Mouse (Mus musculus) neural tube, embryonic 12.5 days (tissue): ENCODE measurements around the gene Ttc30a2. TPM values are rescaled to one million over a fixed set of nuclear protein-coding genes. Genes with fewer than 3 reads are reported as not detected.
"Not testable (repeated sequence)": the region's sequence is repeated elsewhere in the genome, so short reads cannot be mapped to it uniquely, and the experiment has no call there.

Experiments
- ATAC-seq: fragments of 200-750 bp; cut with Nextera tagmentation; 2 replicates; pipeline ENCODE4 v1.8.0; 2017; ENCODE audit warnings: low read depth, mild to moderate bottlenecking, moderate TSS enrichment, moderate library complexity; ENCODE audit not compliant: low FRiP score
- H3K27ac ChIP-seq: fragments of 300-500 bp; sonication (generic); 2 replicates; pipeline ENCODE4 v1.5.1; 2016
- H3K27me3 ChIP-seq: fragments of 300-500 bp; sonication (generic); replicated peaks from 2 replicates; pipeline ENCODE4 v1.6.1; 2016; ENCODE audit warnings: mild to moderate bottlenecking
- H3K36me3 ChIP-seq: fragments of 300-500 bp; sonication (generic); 2 replicates; pipeline ENCODE4 v1.6.1; 2016; ENCODE audit warnings: mild to moderate bottlenecking
- H3K4me1 ChIP-seq: fragments of 300-500 bp; sonication (generic); 2 replicates; pipeline ENCODE4 v1.6.1; 2016
- H3K4me2 ChIP-seq: fragments of 300-500 bp; sonication (generic); replicated peaks from 2 replicates; pipeline ENCODE4 v1.6.1; 2016; ENCODE audit warnings: mild to moderate bottlenecking
- H3K4me3 ChIP-seq: fragments of 300-500 bp; sonication (generic); 2 replicates; pipeline ENCODE4 v1.5.1; 2016
- H3K9ac ChIP-seq: fragments of 300-500 bp; sonication (generic); 2 replicates; pipeline ENCODE4 v1.6.1; 2016; ENCODE audit warnings: mild to moderate bottlenecking
- H3K9me3 ChIP-seq: fragments of 300-500 bp; sonication (generic); 2 replicates; pipeline ENCODE4 v1.6.1; 2016; ENCODE audit warnings: mild to moderate bottlenecking
- WGBS: fragments of 180-500 bp; shearing (Covaris S2); methylation state at CpG from one replicate; pipeline ENCODE4 v1.1.7; 2016; 5-methylcytosine and 5-hydroxymethylcytosine counted together
- polyA plus RNA-seq: library from polyadenylated mRNA; unstranded; fragments of >200 nt; fragmentation: Nextera tagmentation; extraction: Ambion mirVana; gene quantifications from 2 replicates; pipeline ENCODE4 v1.2.1, GENCODE M21; 2016

Gene Ttc30a2
- polyA plus RNA-seq: 0.93 and 1.0 TPM in 2 replicates

DNA sequence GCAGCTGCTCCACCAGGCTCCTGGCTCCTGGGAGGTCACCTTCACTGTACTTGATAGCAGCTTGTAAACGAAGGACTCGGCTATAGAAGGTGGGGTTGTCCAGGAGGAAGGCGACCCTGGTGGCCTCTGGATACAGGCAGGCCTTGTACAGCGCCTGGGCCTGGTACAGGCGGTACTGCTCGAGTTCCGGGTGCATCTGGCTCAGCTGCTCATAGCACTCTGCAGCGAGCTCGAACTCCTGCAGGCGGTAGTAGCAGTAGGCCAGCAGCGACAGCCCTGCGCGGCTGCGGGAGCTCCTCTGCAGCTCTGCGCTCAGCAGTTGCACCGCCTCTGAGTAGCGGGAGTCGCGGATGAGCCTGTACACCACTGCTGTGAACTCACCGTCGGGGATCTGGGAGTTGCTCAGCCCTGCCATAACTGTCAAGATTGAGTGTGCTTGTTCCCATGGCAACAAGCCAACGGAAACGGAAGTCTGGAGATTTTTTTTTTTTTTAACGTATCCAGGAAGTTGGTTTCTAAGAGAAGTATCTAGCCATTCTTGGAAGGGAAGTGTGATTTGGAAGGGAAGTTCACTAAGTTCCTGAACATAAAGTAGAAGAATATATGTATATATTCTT is at the start of gene Ttc30a2:
Ttc30a2 (minus strand) TSS at position 419 of the 617 bp plus-strand sequence.
- H3K4me2 ChIP-seq: peak within 1 kb of the TSS; percentile 28; the same call in 1 of the 2 replicates
- not testable (repeated sequence) for ATAC-seq, H3K9ac ChIP-seq, H3K36me3 ChIP-seq, H3K4me3 ChIP-seq, H3K27ac ChIP-seq, H3K4me1 ChIP-seq, H3K9me3 ChIP-seq, H3K27me3 ChIP-seq
- WGBS: 21% methylated on average over 24 of the region's 24 CpGs

DNA sequence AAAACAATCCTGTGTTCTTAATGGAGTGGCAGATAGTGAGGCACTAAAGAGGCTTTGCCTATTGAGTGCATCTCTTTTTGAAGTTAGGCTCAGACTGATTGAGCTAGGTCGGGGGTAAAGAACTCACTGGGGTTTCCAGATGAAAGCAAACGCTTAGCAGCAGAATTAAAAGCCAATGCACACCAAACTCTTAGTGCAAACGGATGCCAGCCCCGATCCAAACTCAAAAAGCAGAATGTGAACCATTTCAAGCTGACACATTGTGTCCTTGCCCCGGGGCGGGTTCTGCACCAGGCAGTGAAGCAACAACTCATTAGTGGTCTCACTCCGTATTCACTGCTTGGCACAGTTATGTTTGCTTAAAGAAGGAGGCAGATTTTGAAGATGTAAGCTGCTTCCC is 38.9 kb upstream of the Ttc30a2 start:
- 0 out of 2 replicates have a peak, but pooled peaks cover 14% of the 10 kb centered on the region for H3K4me1 ChIP-seq
- ATAC-seq: no peak
- H3K9ac ChIP-seq: no peak overlapping the region
- H3K4me3 ChIP-seq: no peak overlapping the region
- 2% methylated on average over 7 of the region's 7 CpGs for WGBS
- H3K27ac ChIP-seq: no peak overlapping the region
- no peaks in the 10 kb centered on the region for H3K9me3 ChIP-seq
- no peaks in the 10 kb centered on the region for H3K36me3 ChIP-seq
- H3K27me3 ChIP-seq: no peaks in the 10 kb centered on the region
- 0 out of 2 replicates have a peak overlapping the region, but pooled peaks have one; percentile 22 for H3K4me2 ChIP-seq

DNA sequence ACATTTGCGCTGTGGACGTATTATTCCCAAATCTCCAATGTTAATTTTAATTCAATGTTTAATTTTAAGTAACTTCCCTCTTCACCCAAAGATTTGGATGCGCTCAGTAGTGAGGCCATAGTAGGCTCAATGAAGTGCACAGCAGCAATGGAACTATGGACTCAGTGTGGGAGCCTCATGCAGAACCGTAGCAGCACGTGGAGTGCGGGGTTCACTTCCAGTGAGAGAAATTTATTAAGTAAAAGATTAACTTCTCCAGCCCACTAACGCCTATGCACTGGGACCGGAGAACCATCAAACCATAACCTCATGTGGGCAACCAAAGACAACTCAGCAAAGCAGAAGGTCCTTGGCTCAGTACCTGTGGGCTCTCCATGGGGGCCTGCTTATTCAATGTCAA is 38.2 kb upstream of the Ttc30a2 start:
- Histone ChIP-seq H3K9ac (no peak overlapping the region), H3K4me3 (no peak overlapping the region), H3K27me3 (no peaks in the 10 kb centered on the region), H3K4me1 (0 out of 2 replicates have a peak, but pooled peaks cover 14% of the 10 kb centered on the region), H3K27ac (no peak overlapping the region), H3K36me3 (no peaks in the 10 kb centered on the region), H3K4me2 (no peak overlapping the region), H3K9me3 (no peaks in the 10 kb centered on the region)
- 81% methylated on average over 8 of the region's 8 CpGs for WGBS
- no peak for ATAC-seq

DNA sequence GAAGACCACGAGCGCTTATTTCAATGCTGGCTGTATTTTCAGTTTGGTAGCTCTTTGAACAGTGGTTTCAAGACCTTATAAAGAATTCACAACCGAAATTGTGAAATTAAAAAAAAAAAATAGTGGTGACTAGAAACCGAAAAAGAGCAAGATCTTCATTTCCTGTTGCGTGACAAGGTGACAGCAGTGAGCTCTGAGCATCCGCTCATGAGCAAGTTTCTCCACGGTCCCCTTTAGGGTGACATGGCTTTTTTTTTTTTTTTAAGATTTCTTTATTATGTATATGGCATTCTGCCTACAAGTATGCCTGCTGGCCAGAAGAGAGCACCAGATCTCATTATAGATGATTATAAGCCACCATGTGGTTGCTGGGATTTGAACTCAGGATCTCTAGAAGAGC is 37.5 kb upstream of the Ttc30a2 start:
- Histone ChIP-seq H3K4me3 (no peak overlapping the region), H3K4me1 (0 out of 2 replicates have a peak, but pooled peaks cover 14% of the 10 kb centered on the region), H3K4me2 (no peak overlapping the region), H3K9me3 (no peaks in the 10 kb centered on the region), H3K36me3 (no peaks in the 10 kb centered on the region), H3K27me3 (no peaks in the 10 kb centered on the region), H3K9ac (no peak overlapping the region), H3K27ac (no peak overlapping the region)
- 93% methylated on average over 7 of the region's 7 CpGs for WGBS
- ATAC-seq: no peak

DNA sequence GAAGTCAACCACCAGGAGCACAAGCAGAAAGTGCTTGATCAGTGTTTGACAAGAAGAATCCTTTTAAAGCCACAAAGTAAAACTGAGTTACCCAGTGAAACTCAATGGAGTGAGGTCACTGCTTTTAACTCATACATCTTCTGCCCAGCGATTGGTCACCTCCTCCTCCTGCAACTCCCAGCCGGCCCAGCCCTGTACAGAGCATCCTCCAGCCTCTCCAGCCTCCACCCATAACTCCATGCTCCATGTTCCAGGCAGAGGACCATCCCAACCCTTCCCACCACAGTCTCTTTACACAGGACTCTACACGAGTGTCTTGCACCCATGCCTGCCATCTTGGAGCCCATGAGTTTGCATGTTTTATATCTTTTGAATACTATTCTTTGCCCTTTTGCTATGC is 36.7 kb upstream of the Ttc30a2 start:
- no peak overlapping the region for H3K4me2 ChIP-seq
- no peak overlapping the region for H3K4me3 ChIP-seq
- ATAC-seq: no peak
- no peaks in the 10 kb centered on the region for H3K9me3 ChIP-seq
- H3K27ac ChIP-seq: no peak overlapping the region
- H3K36me3 ChIP-seq: no peaks in the 10 kb centered on the region
- WGBS: 85% methylated on average over 3 of the region's 3 CpGs
- no peaks in the 10 kb centered on the region for H3K27me3 ChIP-seq
- H3K9ac ChIP-seq: no peak overlapping the region
- 0 out of 2 replicates have a peak, but pooled peaks cover 14% of the 10 kb centered on the region for H3K4me1 ChIP-seq

DNA sequence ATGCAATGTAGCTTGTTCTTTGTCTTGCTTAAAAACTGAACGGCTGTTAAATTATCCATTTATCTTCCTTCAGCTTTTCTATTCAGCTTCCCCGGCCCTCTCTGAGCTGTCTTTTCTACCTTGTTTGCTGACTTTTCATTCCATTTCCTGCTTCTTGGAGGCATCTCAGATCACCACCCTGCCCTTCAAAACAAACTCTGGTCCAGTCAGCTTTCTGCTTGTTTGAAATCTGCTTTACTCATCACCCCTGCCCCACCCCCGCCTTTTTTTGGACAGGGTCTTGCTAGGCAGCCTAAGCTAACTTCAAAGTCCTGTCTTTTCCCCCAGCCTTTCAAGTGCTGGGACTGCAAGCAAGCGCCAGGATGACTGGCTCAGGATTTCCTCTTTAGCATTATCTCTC is 28.2 kb upstream of the Ttc30a2 start:
- H3K4me1 ChIP-seq: peaks cover 16% of the 10 kb centered on the region
- H3K27ac ChIP-seq: no peak overlapping the region
- H3K9me3 ChIP-seq: no peaks in the 10 kb centered on the region
- H3K36me3 ChIP-seq: no peaks in the 10 kb centered on the region
- WGBS: 10% methylated on average over 4 of the region's 4 CpGs
- no peak for ATAC-seq
- H3K9ac ChIP-seq: no peak overlapping the region
- no peaks in the 10 kb centered on the region for H3K27me3 ChIP-seq
- no peak overlapping the region for H3K4me2 ChIP-seq
- no peak overlapping the region for H3K4me3 ChIP-seq

DNA sequence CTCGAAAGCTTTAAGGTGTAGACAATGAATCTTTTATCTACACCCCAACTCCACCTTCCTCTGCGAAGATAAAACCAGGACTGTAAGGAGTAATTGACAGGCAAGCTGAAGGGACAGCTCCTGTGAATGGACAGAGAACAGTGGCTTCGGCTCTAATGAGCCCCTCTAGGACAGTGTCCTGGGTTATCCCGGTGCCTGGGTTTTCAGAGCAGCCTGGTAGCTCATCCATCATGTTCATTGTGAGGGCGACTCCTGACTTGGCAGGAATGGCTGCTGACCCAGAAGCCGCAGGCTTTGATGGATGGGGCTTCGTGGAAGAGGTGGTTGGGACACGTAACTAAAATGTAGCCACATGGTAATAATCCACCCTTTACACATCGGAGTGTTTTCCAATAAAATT is 24.9 kb upstream of the Ttc30a2 start:
- WGBS: 18% methylated on average over 9 of the region's 9 CpGs
- Histone ChIP-seq H3K9ac (no peak overlapping the region), H3K4me1 (peaks cover 32% of the 10 kb centered on the region), H3K4me3 (no peak overlapping the region), H3K9me3 (no peaks in the 10 kb centered on the region), H3K36me3 (no peaks in the 10 kb centered on the region), H3K27me3 (no peaks in the 10 kb centered on the region), H3K4me2 (no peak overlapping the region), H3K27ac (no peak overlapping the region)
- no peak for ATAC-seq

DNA sequence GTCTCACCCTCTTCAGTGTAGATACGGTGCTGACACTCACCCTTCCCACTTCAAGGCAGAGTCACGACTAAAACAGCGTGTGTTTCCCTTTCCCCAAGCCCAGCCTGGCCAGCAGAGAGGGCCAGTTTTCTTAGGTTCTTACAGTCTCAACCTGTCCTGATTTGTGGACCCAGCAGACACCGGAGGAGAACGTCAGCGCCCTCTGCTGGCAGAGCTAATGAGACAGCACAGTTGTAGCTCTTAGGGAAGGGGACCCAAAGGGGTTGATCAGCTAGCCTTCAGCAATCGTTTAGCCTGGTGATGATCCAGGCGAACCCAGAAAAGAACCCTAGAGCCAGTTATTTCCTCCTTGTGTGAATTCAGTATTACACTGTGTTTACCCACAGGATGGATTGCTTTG is 23.4 kb upstream of the Ttc30a2 start:
- H3K4me3 ChIP-seq: no peak overlapping the region
- H3K9ac ChIP-seq: no peak overlapping the region
- peaks cover 34% of the 10 kb centered on the region for H3K4me1 ChIP-seq
- no peaks in the 10 kb centered on the region for H3K9me3 ChIP-seq
- H3K27me3 ChIP-seq: no peaks in the 10 kb centered on the region
- no peak overlapping the region for H3K27ac ChIP-seq
- H3K4me2 ChIP-seq: no peak overlapping the region
- WGBS: 49% methylated on average over 8 of the region's 8 CpGs
- no peaks in the 10 kb centered on the region for H3K36me3 ChIP-seq
- ATAC-seq: no peak

DNA sequence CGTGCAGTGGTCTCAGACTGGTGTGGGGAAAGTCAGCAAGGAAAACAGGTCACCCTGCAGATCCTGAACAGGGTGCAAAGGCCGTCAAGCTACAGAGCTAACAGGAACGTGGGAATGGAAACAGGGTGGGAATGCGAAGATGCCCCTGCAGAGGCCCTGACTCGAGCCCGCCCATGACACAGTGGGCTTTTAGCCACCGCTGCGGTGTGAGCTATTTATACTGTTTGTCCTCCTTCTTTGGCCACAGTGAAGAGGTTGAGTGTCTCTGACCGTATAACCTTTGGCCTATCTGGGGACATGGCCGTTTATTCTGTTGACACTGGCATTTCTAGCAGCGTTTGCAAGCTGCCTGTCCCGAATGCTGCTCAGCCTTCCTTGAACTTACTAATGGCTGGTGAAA is 21.7 kb upstream of the Ttc30a2 start:
- Histone ChIP-seq H3K9ac (no peak overlapping the region), H3K9me3 (no peaks in the 10 kb centered on the region), H3K27me3 (no peaks in the 10 kb centered on the region), H3K36me3 (no peaks in the 10 kb centered on the region), H3K4me1 (peaks cover 29% of the 10 kb centered on the region), H3K4me3 (no peak overlapping the region), H3K27ac (no peak overlapping the region), H3K4me2 (no peak overlapping the region)
- 15% methylated on average over 12 of the region's 12 CpGs for WGBS
- no peak for ATAC-seq

DNA sequence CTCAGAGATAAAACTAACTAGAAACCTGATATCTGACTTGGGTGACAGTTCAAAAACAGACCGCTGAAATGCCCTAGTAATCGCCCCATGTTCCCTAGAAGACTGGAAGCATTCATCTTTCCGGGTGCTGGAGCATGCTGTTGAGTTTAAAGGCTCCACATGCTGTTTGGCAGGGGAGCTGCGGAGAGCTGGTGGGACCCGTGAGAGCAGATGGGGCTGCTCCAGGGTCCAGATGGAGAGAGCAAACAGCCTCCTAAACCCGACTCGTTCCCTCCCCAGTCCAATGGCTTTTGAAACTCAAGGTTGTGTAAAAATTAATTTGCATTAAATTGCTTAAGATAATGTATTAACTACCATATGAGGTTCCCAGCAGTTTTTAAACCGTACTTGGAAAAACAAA is 20.7 kb upstream of the Ttc30a2 start:
- Histone ChIP-seq H3K27ac (no peak overlapping the region), H3K9me3 (no peaks in the 10 kb centered on the region), H3K9ac (no peak overlapping the region), H3K27me3 (no peaks in the 10 kb centered on the region), H3K4me3 (no peak overlapping the region), H3K36me3 (no peaks in the 10 kb centered on the region), H3K4me2 (no peak overlapping the region), H3K4me1 (peaks cover 29% of the 10 kb centered on the region)
- WGBS: 30% methylated on average over 8 of the region's 8 CpGs
- no peak for ATAC-seq

DNA sequence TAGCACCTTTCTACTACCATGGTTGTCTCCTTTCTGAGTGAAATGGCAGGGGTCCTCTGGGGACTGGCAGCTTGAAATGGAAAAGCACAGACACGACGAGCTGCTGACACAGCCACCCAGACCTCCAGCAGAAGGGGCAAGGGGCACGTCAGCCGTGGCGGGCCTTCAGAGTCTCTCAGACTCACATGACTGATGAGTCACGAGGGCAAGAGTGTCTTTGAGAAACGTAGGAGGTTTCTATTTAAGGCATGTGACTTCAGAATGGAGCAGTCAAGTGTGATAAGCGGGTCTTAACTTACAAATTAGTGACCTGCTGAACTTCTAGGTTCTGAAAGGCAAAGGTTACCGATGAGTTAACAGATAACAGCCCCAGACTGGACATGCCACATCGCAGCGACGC is 19.8 kb upstream of the Ttc30a2 start:
- Histone ChIP-seq H3K36me3 (no peaks in the 10 kb centered on the region), H3K27me3 (no peaks in the 10 kb centered on the region), H3K9ac (no peak overlapping the region), H3K4me3 (no peak overlapping the region), H3K4me2 (no peak overlapping the region), H3K27ac (no peak overlapping the region), H3K4me1 (peaks cover 25% of the 10 kb centered on the region), H3K9me3 (no peaks in the 10 kb centered on the region)
- no peak for ATAC-seq
- 50% methylated on average over 12 of the region's 12 CpGs for WGBS

DNA sequence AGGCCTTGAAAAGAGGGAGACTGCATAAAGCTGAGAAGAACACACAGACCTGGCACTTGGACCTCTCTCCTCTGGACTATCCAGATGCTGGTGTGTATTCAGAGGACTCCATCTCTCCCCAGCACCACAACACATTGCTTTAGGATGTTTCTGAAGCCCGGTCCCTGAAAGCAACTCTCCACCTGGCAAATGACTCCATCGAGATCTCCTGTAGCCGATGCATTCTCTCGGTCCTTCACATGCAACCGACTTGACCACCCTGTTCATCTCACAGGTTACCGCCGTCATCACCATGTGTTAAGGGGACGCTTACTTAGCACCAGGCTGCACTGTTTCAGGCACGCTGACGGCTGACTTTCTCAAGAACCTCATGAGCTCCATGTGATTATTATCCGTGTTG is 16.9 kb upstream of the Ttc30a2 start:
- Histone ChIP-seq H3K4me1 (peaks cover 16% of the 10 kb centered on the region), H3K27ac (no peak overlapping the region), H3K4me2 (no peak overlapping the region), H3K9ac (no peak overlapping the region), H3K4me3 (no peak overlapping the region), H3K9me3 (no peaks in the 10 kb centered on the region), H3K36me3 (no peaks in the 10 kb centered on the region), H3K27me3 (no peaks in the 10 kb centered on the region)
- 95% methylated on average over 11 of the region's 11 CpGs for WGBS
- ATAC-seq: no peak

DNA sequence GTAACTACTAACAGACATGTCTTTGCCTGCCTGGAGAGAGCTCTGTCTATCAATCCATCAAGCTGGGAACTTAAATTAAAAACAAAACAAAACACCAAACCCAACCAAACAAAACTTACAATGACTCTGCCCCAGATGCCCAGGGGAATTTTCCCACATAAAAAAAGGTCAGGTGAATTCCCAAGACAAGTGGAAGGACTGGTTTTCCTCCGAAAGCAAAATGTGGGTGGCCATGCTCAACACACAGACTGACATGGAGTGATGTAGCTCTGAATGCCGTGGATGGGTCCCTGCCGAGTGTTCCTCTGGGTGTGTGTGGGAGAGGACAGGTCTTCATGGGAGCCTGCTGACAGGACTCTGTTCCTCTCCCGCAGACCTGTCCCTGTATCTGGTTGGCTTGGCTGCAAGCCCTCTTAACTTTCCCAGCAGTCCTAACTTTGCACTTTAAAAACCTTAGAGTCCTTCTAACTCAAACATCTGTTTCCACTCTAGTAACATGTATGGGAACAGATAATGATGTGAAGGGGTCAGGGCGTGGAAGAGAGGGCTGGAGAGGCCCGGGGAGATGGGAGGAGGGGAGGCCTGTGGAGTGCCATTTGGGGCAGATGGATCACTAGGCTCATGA is 13.7 kb upstream of the Ttc30a2 start:
- Histone ChIP-seq H3K36me3 (no peaks in the 10 kb centered on the region), H3K27ac (no peak overlapping the region), H3K27me3 (no peaks in the 10 kb centered on the region), H3K9me3 (no peaks in the 10 kb centered on the region), H3K4me3 (no peak overlapping the region), H3K4me1 (peaks cover 25% of the 10 kb centered on the region), H3K4me2 (no peak overlapping the region), H3K9ac (no peak overlapping the region)
- 60% methylated on average over 6 of the region's 6 CpGs for WGBS
- ATAC-seq: no peak
